Mouse (Mus musculus): ENCODE results near the gene Fry. TPM values are rescaled to one million over a fixed set of nuclear protein-coding genes. Genes with fewer than 3 reads are reported as not detected.

Gene Fry
- polyA plus RNA-seq, 1 experiment = 2.1 TPM

GRCm38 (mm10) chr5:150409451-150410045 is 291.1 kb downstream of the Fry start:
- no peak for TF ChIP-seq POLR2A (IDR thresholded peaks at IDR 0.05; ENCODE audit: insufficient read length, low read depth)
- TF ChIP-seq USF1 (IDR thresholded peaks at IDR 0.05; ENCODE audit: low read depth) = no peak
- TF ChIP-seq MAX (IDR thresholded peaks at IDR 0.05; ENCODE audit: low read depth) = no peak
- TF ChIP-seq POLR2AphosphoS2 (IDR thresholded peaks at IDR 0.05; ENCODE audit: insufficient read length, low read depth) = no peak
- TF ChIP-seq TCF12 (IDR thresholded peaks at IDR 0.05; ENCODE audit: insufficient read depth, poor library complexity, severe bottlenecking) = no peak
- TF ChIP-seq E2F4 (IDR thresholded peaks at IDR 0.05; ENCODE audit: insufficient read depth) = no peak
- no peak for TF ChIP-seq REST (IDR thresholded peaks at IDR 0.05; ENCODE audit: insufficient read depth, insufficient read length)
- TF ChIP-seq TCF3 (IDR thresholded peaks at IDR 0.05; ENCODE audit: insufficient read length, low read depth) = no peak
- TF ChIP-seq MYOG (IDR thresholded peaks at IDR 0.05; ENCODE audit: control insufficient read depth in 1 of 3, insufficient read depth in 1 of 3, insufficient read length in 2 of 3, low read depth in 2 of 3) = no peak
- TF ChIP-seq MYOD1 (IDR thresholded peaks at IDR 0.05; ENCODE audit: control insufficient read depth in 1 of 3, insufficient read length in 2 of 3, low read depth in 2 of 3) = no peak
- no peak for TF ChIP-seq SRF (IDR thresholded peaks at IDR 0.05; ENCODE audit: control insufficient read depth, insufficient read length, low read depth)
- TF ChIP-seq CEBPB (IDR thresholded peaks at IDR 0.05; ENCODE audit: insufficient read depth, poor library complexity, severe bottlenecking) = no peak
- Histone ChIP-seq H3K36me3 (ENCODE audit: control insufficient read depth, insufficient read depth) (no peaks in the 10 kb centered on the region), H3ac (ENCODE audit: control insufficient read depth, insufficient read length) (no peak overlapping the region), H3K4me2 (ENCODE audit: low read depth) (no peak overlapping the region), H3K27me3 (ENCODE audit: control insufficient read depth, insufficient read depth, insufficient read length) (no peaks in the 10 kb centered on the region), H3K79me2 (ENCODE audit: control insufficient read depth, insufficient read depth) (no peaks in the 10 kb centered on the region), H3K4me3 (no peak overlapping the region)

- Histone ChIP-seq H3K36me3 (ENCODE audit: control insufficient read depth, insufficient read depth) (no peaks in the 10 kb centered on the region), H3K4me3 (no peak overlapping the region), H3K79me2 (ENCODE audit: control insufficient read depth, insufficient read depth) (no peaks in the 10 kb centered on the region), H3ac (ENCODE audit: control insufficient read depth, insufficient read length) (no peak overlapping the region), H3K27me3 (ENCODE audit: control insufficient read depth, insufficient read depth, insufficient read length) (no peaks in the 10 kb centered on the region), H3K4me2 (ENCODE audit: low read depth) (no peak overlapping the region)
- no peak for TF ChIP-seq MYOD1 (IDR thresholded peaks at IDR 0.05; ENCODE audit: control insufficient read depth in 1 of 3, insufficient read length in 2 of 3, low read depth in 2 of 3)
- TF ChIP-seq TCF3 (IDR thresholded peaks at IDR 0.05; ENCODE audit: insufficient read length, low read depth) = no peak
- no peak for TF ChIP-seq MAX (IDR thresholded peaks at IDR 0.05; ENCODE audit: low read depth)
- no peak for TF ChIP-seq CEBPB (IDR thresholded peaks at IDR 0.05; ENCODE audit: insufficient read depth, poor library complexity, severe bottlenecking)
- no peak for TF ChIP-seq POLR2AphosphoS2 (IDR thresholded peaks at IDR 0.05; ENCODE audit: insufficient read length, low read depth)
- no peak for TF ChIP-seq E2F4 (IDR thresholded peaks at IDR 0.05; ENCODE audit: insufficient read depth)
- TF ChIP-seq TCF12 (IDR thresholded peaks at IDR 0.05; ENCODE audit: insufficient read depth, poor library complexity, severe bottlenecking) = no peak
- no peak for TF ChIP-seq POLR2A (IDR thresholded peaks at IDR 0.05; ENCODE audit: insufficient read length, low read depth)
- no peak for TF ChIP-seq REST (IDR thresholded peaks at IDR 0.05; ENCODE audit: insufficient read depth, insufficient read length)
- TF ChIP-seq SRF (IDR thresholded peaks at IDR 0.05; ENCODE audit: control insufficient read depth, insufficient read length, low read depth) = no peak
- no peak for TF ChIP-seq MYOG (IDR thresholded peaks at IDR 0.05; ENCODE audit: control insufficient read depth in 1 of 3, insufficient read depth in 1 of 3, insufficient read length in 2 of 3, low read depth in 2 of 3)
- no peak for TF ChIP-seq USF1 (IDR thresholded peaks at IDR 0.05; ENCODE audit: low read depth)
These were observed 294.5 kb downstream of the Fry start for GRCm38 (mm10) chr5:150412750-150413450.

- H3K27me3 ChIP-seq (ENCODE audit: control insufficient read depth, insufficient read depth, insufficient read length) = no peaks in the 10 kb centered on the region
- H3K79me2 ChIP-seq (ENCODE audit: control insufficient read depth, insufficient read depth) = no peaks in the 10 kb centered on the region
- H3ac ChIP-seq (ENCODE audit: control insufficient read depth, insufficient read length) = no peak overlapping the region
- H3K4me3 ChIP-seq = no peak overlapping the region
- TF ChIP-seq CEBPB (IDR thresholded peaks at IDR 0.05; ENCODE audit: insufficient read depth, poor library complexity, severe bottlenecking) (no peak), TCF12 (IDR thresholded peaks at IDR 0.05; ENCODE audit: insufficient read depth, poor library complexity, severe bottlenecking) (no peak), MYOD1 (IDR thresholded peaks at IDR 0.05; ENCODE audit: control insufficient read depth in 1 of 3, insufficient read length in 2 of 3, low read depth in 2 of 3) (no peak), TCF3 (IDR thresholded peaks at IDR 0.05; ENCODE audit: insufficient read length, low read depth) (no peak), USF1 (IDR thresholded peaks at IDR 0.05; ENCODE audit: low read depth) (no peak), POLR2AphosphoS2 (IDR thresholded peaks at IDR 0.05; ENCODE audit: insufficient read length, low read depth) (no peak), E2F4 (IDR thresholded peaks at IDR 0.05; ENCODE audit: insufficient read depth) (no peak), REST (IDR thresholded peaks at IDR 0.05; ENCODE audit: insufficient read depth, insufficient read length) (no peak), MYOG (IDR thresholded peaks at IDR 0.05; ENCODE audit: control insufficient read depth in 1 of 3, insufficient read depth in 1 of 3, insufficient read length in 2 of 3, low read depth in 2 of 3) (no peak), POLR2A (IDR thresholded peaks at IDR 0.05; ENCODE audit: insufficient read length, low read depth) (no peak), SRF (IDR thresholded peaks at IDR 0.05; ENCODE audit: control insufficient read depth, insufficient read length, low read depth) (no peak), MAX (IDR thresholded peaks at IDR 0.05; ENCODE audit: low read depth) (no peak)
- no peak overlapping the region for H3K4me2 ChIP-seq (ENCODE audit: low read depth)
- no peaks in the 10 kb centered on the region for H3K36me3 ChIP-seq (ENCODE audit: control insufficient read depth, insufficient read depth)
These were observed 296.4 kb downstream of the Fry start for GRCm38 (mm10) chr5:150414823-150415222.

DNA sequence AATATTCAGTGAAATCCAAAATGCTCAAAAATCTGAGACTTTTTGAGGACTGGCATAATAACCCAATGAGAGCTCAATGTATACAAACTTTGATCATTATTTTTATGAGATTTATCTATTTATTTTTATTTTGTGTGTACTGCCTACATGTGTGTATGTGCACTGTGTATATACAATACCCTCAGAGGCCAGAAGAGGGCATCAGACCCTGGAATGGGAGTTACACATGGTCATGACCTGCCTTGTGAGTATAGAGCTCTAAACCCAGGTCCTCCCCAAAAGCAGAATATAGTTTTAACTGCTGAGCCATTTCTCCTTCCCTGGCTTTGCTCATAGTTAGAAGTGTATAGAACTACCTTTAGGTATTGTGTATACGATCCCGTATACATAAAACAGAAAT is 298.8 kb downstream of the Fry start:
- H3K4me3 ChIP-seq = no peak overlapping the region
- no peaks in the 10 kb centered on the region for H3K36me3 ChIP-seq (ENCODE audit: control insufficient read depth, insufficient read depth)
- no peaks in the 10 kb centered on the region for H3K27me3 ChIP-seq (ENCODE audit: control insufficient read depth, insufficient read depth, insufficient read length)
- no peaks in the 10 kb centered on the region for H3K79me2 ChIP-seq (ENCODE audit: control insufficient read depth, insufficient read depth)
- H3K4me2 ChIP-seq (ENCODE audit: low read depth) = no peak overlapping the region
- H3ac ChIP-seq (ENCODE audit: control insufficient read depth, insufficient read length) = no peak overlapping the region
- no peak for TF ChIP-seq USF1 (IDR thresholded peaks at IDR 0.05; ENCODE audit: low read depth)
- TF ChIP-seq TCF3 (IDR thresholded peaks at IDR 0.05; ENCODE audit: insufficient read length, low read depth) = no peak
- TF ChIP-seq CEBPB (IDR thresholded peaks at IDR 0.05; ENCODE audit: insufficient read depth, poor library complexity, severe bottlenecking) = no peak
- TF ChIP-seq E2F4 (IDR thresholded peaks at IDR 0.05; ENCODE audit: insufficient read depth) = no peak
- no peak for TF ChIP-seq MYOD1 (IDR thresholded peaks at IDR 0.05; ENCODE audit: control insufficient read depth in 1 of 3, insufficient read length in 2 of 3, low read depth in 2 of 3)
- no peak for TF ChIP-seq MYOG (IDR thresholded peaks at IDR 0.05; ENCODE audit: control insufficient read depth in 1 of 3, insufficient read depth in 1 of 3, insufficient read length in 2 of 3, low read depth in 2 of 3)
- TF ChIP-seq POLR2AphosphoS2 (IDR thresholded peaks at IDR 0.05; ENCODE audit: insufficient read length, low read depth) = no peak
- TF ChIP-seq SRF (IDR thresholded peaks at IDR 0.05; ENCODE audit: control insufficient read depth, insufficient read length, low read depth) = no peak
- no peak for TF ChIP-seq MAX (IDR thresholded peaks at IDR 0.05; ENCODE audit: low read depth)
